Mouse (Mus musculus): ENCODE results near the gene Irf9. TPM values are rescaled to one million over a fixed set of nuclear protein-coding genes. Genes with fewer than 3 reads are reported as not detected.

The Irf9 gene
- polyA plus RNA-seq, 1 experiment from 2014 or later = 9.0 TPM

- Histone ChIP-seq H3K4me3 (ENCODE audit: low read depth, low read length) (peak within 1 kb of the TSS; percentile 69), H3K9me3 (ENCODE audit: low read depth, low read length) (no peaks in the 10 kb centered on the region), H3K9ac (peak within 1 kb of the TSS; percentile 69), H3K27me3 (ENCODE audit: insufficient read depth, low read length) (no peaks in the 10 kb centered on the region), H3K4me2 (peak within 1 kb of the TSS; percentile 96), H3K36me3 (ENCODE audit: insufficient read depth) (peaks cover 81% of the 10 kb centered on the region), H3K27ac (ENCODE audit: low read depth) (peak within 1 kb of the TSS; percentile 66), H3K4me1 (ENCODE audit: insufficient read depth) (no peaks in the 10 kb centered on the region)
- TF ChIP-seq CTCF (IDR thresholded peaks at IDR 0.05; ENCODE audit: low read depth) = no peak
- DNase-seq (peak; percentile 94), ATAC-seq (ENCODE audit: insufficient read depth) (peak; percentile 91)
- under 1% methylated on average over 33 of the region's 33 CpGs for WGBS
These were observed 32.2 kb downstream of the Irf9 start, which contains the start of gene Ipo4 for GRCm38 (mm10) chr14:55635523-55636007. Gene Ipo4 (minus strand): TSS chr14:55635957.

- no peak for TF ChIP-seq CTCF (IDR thresholded peaks at IDR 0.05; ENCODE audit: low read depth)
- WGBS = 89% methylated on average over 9 of the region's 9 CpGs
- Histone ChIP-seq H3K4me2 (no peak within 1 kb of the TSS), H3K4me1 (ENCODE audit: insufficient read depth) (no peaks in the 10 kb centered on the region), H3K4me3 (ENCODE audit: low read depth, low read length) (no peak within 1 kb of the TSS), H3K27me3 (ENCODE audit: insufficient read depth, low read length) (no peaks in the 10 kb centered on the region), H3K9me3 (ENCODE audit: low read depth, low read length) (no peaks in the 10 kb centered on the region), H3K9ac (no peak within 1 kb of the TSS), H3K27ac (ENCODE audit: low read depth) (no peak within 1 kb of the TSS), H3K36me3 (ENCODE audit: insufficient read depth) (peaks cover 71% of the 10 kb centered on the region)
- DNase-seq (no peak), ATAC-seq (ENCODE audit: insufficient read depth) (no peak)
These were observed 34.4 kb downstream of the Irf9 start, which contains the start of gene Gm49378 for GRCm38 (mm10) chr14:55637795-55638194. Gene Gm49378 (minus strand): TSS chr14:55637895.

- Histone ChIP-seq H3K9me3 (ENCODE audit: low read depth, low read length) (no peaks in the 10 kb centered on the region), H3K27me3 (ENCODE audit: insufficient read depth, low read length) (no peaks in the 10 kb centered on the region), H3K36me3 (ENCODE audit: insufficient read depth) (peaks cover 57% of the 10 kb centered on the region), H3K4me1 (ENCODE audit: insufficient read depth) (peaks cover 6% of the 10 kb centered on the region; the same call in 1 of the 2 replicates), H3K9ac (no peak overlapping the region), H3K4me3 (ENCODE audit: low read depth, low read length) (no peak overlapping the region), H3K27ac (ENCODE audit: low read depth) (no peak overlapping the region), H3K4me2 (no peak overlapping the region)
- ATAC-seq (ENCODE audit: insufficient read depth) = no peak
- no peak for TF ChIP-seq CTCF (IDR thresholded peaks at IDR 0.05; ENCODE audit: low read depth)
- DNase-seq = no peak
- 95% methylated on average over 14 of the region's 14 CpGs for WGBS
These were observed 37.4 kb downstream of the Irf9 start for GRCm38 (mm10) chr14:55640816-55641215.

GRCm38 (mm10) chr14:55641291-55641690 is 37.9 kb downstream of the Irf9 start:
- Histone ChIP-seq H3K36me3 (ENCODE audit: insufficient read depth) (peaks cover 60% of the 10 kb centered on the region), H3K4me3 (ENCODE audit: low read depth, low read length) (no peak overlapping the region), H3K27me3 (ENCODE audit: insufficient read depth, low read length) (no peaks in the 10 kb centered on the region), H3K9me3 (ENCODE audit: low read depth, low read length) (no peaks in the 10 kb centered on the region), H3K27ac (ENCODE audit: low read depth) (no peak overlapping the region), H3K4me1 (ENCODE audit: insufficient read depth) (peaks cover 6% of the 10 kb centered on the region; the same call in 1 of the 2 replicates), H3K4me2 (no peak overlapping the region; the same call in 1 of the 2 replicates), H3K9ac (no peak overlapping the region)
- TF ChIP-seq CTCF (IDR thresholded peaks at IDR 0.05; ENCODE audit: low read depth) = no peak
- ATAC-seq (ENCODE audit: insufficient read depth) (no peak), DNase-seq (no peak)
- WGBS = 93% methylated on average over 13 of the region's 13 CpGs

- ATAC-seq (ENCODE audit: insufficient read depth) (peak; percentile 37; the same call in 1 of the 2 replicates), DNase-seq (no peak)
- 16% methylated on average over 8 of the region's 8 CpGs for WGBS
- Histone ChIP-seq H3K4me2 (peak overlapping the region; percentile 90), H3K27me3 (ENCODE audit: insufficient read depth, low read length) (no peaks in the 10 kb centered on the region), H3K9me3 (ENCODE audit: low read depth, low read length) (no peaks in the 10 kb centered on the region), H3K36me3 (ENCODE audit: insufficient read depth) (peaks cover 52% of the 10 kb centered on the region), H3K4me3 (ENCODE audit: low read depth, low read length) (peak overlapping the region; percentile 99), H3K9ac (peak overlapping the region; percentile 96), H3K4me1 (ENCODE audit: insufficient read depth) (peaks cover 6% of the 10 kb centered on the region; the same call in 1 of the 2 replicates), H3K27ac (ENCODE audit: low read depth) (peak overlapping the region; percentile 96)
- no peak for TF ChIP-seq CTCF (IDR thresholded peaks at IDR 0.05; ENCODE audit: low read depth)
These were observed 39.3 kb downstream of the Irf9 start for GRCm38 (mm10) chr14:55642679-55643059.

GRCm38 (mm10) chr14:55643060-55643907 is 39.9 kb downstream of the Irf9 start, which contains the start of gene Tm9sf1:
Gene Tm9sf1 (minus strand): TSS chr14:55643806.
- H3K36me3 ChIP-seq (ENCODE audit: insufficient read depth) = peaks cover 46% of the 10 kb centered on the region

More at GRCm38 (mm10) chr14:55643060-55643907, 39.9 kb downstream of the Irf9 start, which contains the start of gene Tm9sf1:
- Histone ChIP-seq H3K9me3 (ENCODE audit: low read depth, low read length) (no peaks in the 10 kb centered on the region), H3K4me2 (peak within 1 kb of the TSS; percentile 90), H3K4me1 (ENCODE audit: insufficient read depth) (peaks cover 6% of the 10 kb centered on the region; the same call in 1 of the 2 replicates), H3K9ac (peak within 1 kb of the TSS; percentile 96), H3K27me3 (ENCODE audit: insufficient read depth, low read length) (no peaks in the 10 kb centered on the region), H3K27ac (ENCODE audit: low read depth) (peak within 1 kb of the TSS; percentile 96), H3K4me3 (ENCODE audit: low read depth, low read length) (peak within 1 kb of the TSS; percentile 99)
- ATAC-seq (ENCODE audit: insufficient read depth) = peak; percentile 89
- DNase-seq = peak; percentile 86
- under 1% methylated on average over 89 of the region's 89 CpGs for WGBS
- TF ChIP-seq CTCF (IDR thresholded peaks at IDR 0.05; ENCODE audit: low read depth) = no peak
